Mouse (Mus musculus) layer of hippocampus, adult 18-20 months (tissue): Measurements from ENCODE around the gene Prox2. TPM values are rescaled to one million over a fixed set of nuclear protein-coding genes. Genes with fewer than 3 reads are reported as not detected.

ENCODE experiments used
- DNase-seq, 2 experiments: peaks; one replicate each; pipeline ENCODE4 v3.0.0; 2022; ENCODE audit warnings: low spot score in 2 of 2
- total RNA-seq, 2 experiments: library from RNA; stranded (reverse); gene quantifications; 2 replicates each; pipeline ENCODE4 v1.2.3; 2021

Gene Prox2
- total RNA-seq, 2 experiments from 2014 or later = 1.8 to 2.2 TPM

GRCm38 (mm10) chr12:85134043-85134794 lies 23.7 kb upstream of the Prox2 start:
- no peak for DNase-seq

- no peak for DNase-seq
Observed at GRCm38 (mm10) chr12:85131361-85131760, 20.8 kb upstream of the Prox2 start.

GRCm38 (mm10) chr12:85129426-85129978 lies 18.9 kb upstream of the Prox2 start:
- DNase-seq = no peak

GRCm38 (mm10) chr12:85126986-85127603 lies 16.5 kb upstream of the Prox2 start:
- DNase-seq = no peak

GRCm38 (mm10) chr12:85124751-85125150 lies 14.2 kb upstream of the Prox2 start:
- DNase-seq = no peak

- DNase-seq = no peak
Observed at GRCm38 (mm10) chr12:85123645-85124044, 13.1 kb upstream of the Prox2 start.

GRCm38 (mm10) chr12:85123108-85123530 lies 12.6 kb upstream of the Prox2 start:
- DNase-seq = no peak

- no peak for DNase-seq
Observed at GRCm38 (mm10) chr12:85121806-85122459, 11.4 kb upstream of the Prox2 start.

- DNase-seq = no peak
Observed at GRCm38 (mm10) chr12:85115678-85116077, 5.1 kb upstream of the Prox2 start.

GRCm38 (mm10) chr12:85113917-85114316 lies 3.4 kb upstream of the Prox2 start:
- peak in 1 of 2 experiments; percentile 57 for DNase-seq

- DNase-seq = no peak
Observed at GRCm38 (mm10) chr12:85113337-85113736, 2.8 kb upstream of the Prox2 start.

- no peak for DNase-seq
Observed at GRCm38 (mm10) chr12:85112550-85113251, 2.1 kb upstream of the Prox2 start.

GRCm38 (mm10) chr12:85110011-85110697 lies 405 bp downstream of the Prox2 start:
- no peak for DNase-seq

- no peak for DNase-seq
Observed at GRCm38 (mm10) chr12:85109426-85109825, 1.1 kb downstream of the Prox2 start.

GRCm38 (mm10) chr12:85108643-85109042 lies 1.9 kb downstream of the Prox2 start:
- DNase-seq = no peak

- DNase-seq = no peak
Observed at GRCm38 (mm10) chr12:85106292-85106691, 4.3 kb downstream of the Prox2 start.

GRCm38 (mm10) chr12:85104789-85105188 lies 5.8 kb downstream of the Prox2 start:
- no peak for DNase-seq

GRCm38 (mm10) chr12:85103096-85103495 lies 7.5 kb downstream of the Prox2 start:
- DNase-seq = no peak

- DNase-seq = no peak
Observed at GRCm38 (mm10) chr12:85101521-85102106, 8.9 kb downstream of the Prox2 start.

GRCm38 (mm10) chr12:85101001-85101400 lies 9.6 kb downstream of the Prox2 start:
- no peak for DNase-seq
